Mouse (Mus musculus): ENCODE results near the gene Noc4l. TPM values are rescaled to one million over a fixed set of nuclear protein-coding genes. Genes with fewer than 3 reads are reported as not detected.

Gene Noc4l
- polyA plus RNA-seq, 1 experiment from 2014 or later: 58.3 TPM

GRCm38 (mm10) chr5:110635951-110636707, 17.1 kb downstream of the Noc4l start:
- Histone ChIP-seq H3K9me3 (no peaks in the 10 kb centered on the region), H3K36me3 (replicated peaks) (no peaks in the 10 kb centered on the region), H3K27ac (no peak overlapping the region), H3K4me2 (no peak overlapping the region), H3K27me3 (peaks cover 5% of the 10 kb centered on the region; the same call in 1 of the 2 replicates), H3K9ac (no peak overlapping the region), H3K4me1 (0 out of 2 replicates have a peak, but pooled peaks cover 2% of the 10 kb centered on the region), H3K4me3 (replicated peaks) (no peak overlapping the region)
- WGBS: 41% methylated on average over 6 of the region's 6 CpGs
- ATAC-seq (ENCODE audit: low FRiP score): peak; percentile 44

DNA sequence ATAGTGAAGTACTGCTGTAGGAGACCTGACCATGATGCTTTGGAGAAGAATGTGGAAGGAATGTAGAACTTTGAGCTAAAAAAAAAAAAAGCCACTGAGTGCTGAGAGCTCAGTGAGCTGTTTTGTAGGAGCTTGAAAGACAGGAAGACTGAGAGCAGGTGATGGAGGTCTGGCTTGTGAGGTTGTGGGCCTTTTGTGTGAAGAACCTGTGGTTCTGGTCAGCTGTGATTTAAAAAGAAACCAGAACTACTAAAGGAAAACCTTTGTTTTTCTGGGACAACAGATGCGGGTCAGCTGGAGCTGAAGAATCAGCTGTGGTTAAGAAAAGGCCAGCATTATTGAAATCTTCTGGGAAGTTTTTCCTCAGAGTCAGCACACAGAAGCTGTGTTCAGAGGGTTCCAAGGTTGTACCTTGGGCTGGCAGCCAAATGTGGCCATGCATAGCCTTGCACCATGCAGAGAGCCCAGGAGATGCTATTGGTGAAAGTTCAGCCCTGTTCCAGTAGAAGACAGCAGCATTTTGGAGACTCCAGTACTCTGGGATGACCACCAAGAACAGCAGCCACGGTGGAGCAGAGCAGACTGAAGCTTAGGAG, 23.6 kb downstream of the Noc4l start:
- Histone ChIP-seq H3K36me3 (replicated peaks) (no peaks in the 10 kb centered on the region), H3K9ac (no peak overlapping the region), H3K4me1 (0 out of 2 replicates have a peak, but pooled peaks cover 6% of the 10 kb centered on the region), H3K27me3 (peaks cover 14% of the 10 kb centered on the region; the same call in 1 of the 2 replicates), H3K4me2 (no peak overlapping the region), H3K27ac (no peak overlapping the region), H3K9me3 (no peaks in the 10 kb centered on the region), H3K4me3 (replicated peaks) (no peak overlapping the region)
- ATAC-seq (ENCODE audit: low FRiP score): no peak
- WGBS: 92% methylated on average over 2 of the region's 2 CpGs

DNA sequence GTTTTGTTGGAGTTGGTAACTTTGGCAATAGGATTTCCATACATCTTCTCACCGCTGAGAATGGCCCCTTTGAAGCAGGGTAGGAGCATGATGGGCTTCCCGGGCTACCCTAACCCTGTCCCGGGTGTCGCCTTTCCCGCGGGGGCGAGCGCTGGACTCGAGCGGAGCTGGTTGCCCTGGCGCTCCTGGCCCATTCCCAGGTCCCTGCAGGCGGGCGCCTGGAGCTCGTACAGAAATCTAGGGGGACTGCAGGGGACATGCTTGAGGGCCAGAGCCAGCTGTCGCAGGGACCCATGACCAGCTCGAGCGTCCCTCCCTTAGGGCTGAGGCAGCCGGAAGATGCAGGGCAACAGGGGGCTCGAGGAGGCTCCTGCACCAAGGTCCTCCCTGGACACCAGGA, 25.1 kb downstream of the Noc4l start:
- peaks cover 14% of the 10 kb centered on the region; the same call in 1 of the 2 replicates for H3K27me3 ChIP-seq
- WGBS: 27% methylated on average over 19 of the region's 19 CpGs
- H3K4me2 ChIP-seq: no peak overlapping the region
- no peak overlapping the region for H3K4me3 ChIP-seq (replicated peaks)
- no peak for ATAC-seq (ENCODE audit: low FRiP score)
- H3K4me1 ChIP-seq: 0 out of 2 replicates have a peak, but pooled peaks cover 6% of the 10 kb centered on the region
- H3K9me3 ChIP-seq: no peaks in the 10 kb centered on the region
- no peak overlapping the region for H3K9ac ChIP-seq
- no peak overlapping the region for H3K27ac ChIP-seq
- no peaks in the 10 kb centered on the region for H3K36me3 ChIP-seq (replicated peaks)

DNA sequence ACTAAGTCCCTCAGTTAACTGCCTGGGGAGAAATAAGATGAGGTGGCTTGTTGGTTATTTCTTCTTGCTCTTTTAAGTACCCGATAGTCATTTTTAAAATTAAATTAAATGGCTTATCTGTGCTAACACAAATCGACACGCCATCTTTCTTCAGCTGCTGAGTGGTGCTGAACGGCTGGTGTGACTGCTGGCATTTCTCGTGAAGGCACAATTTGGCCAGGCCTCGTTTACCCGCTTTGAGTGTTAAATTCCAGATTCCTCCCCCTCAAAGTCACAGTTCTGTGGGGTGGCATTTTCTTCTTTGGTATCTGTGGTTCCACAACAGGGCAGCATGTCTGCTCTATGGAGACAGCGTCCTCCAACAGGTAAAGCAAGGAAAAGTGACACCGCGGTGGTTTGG, 25.9 kb downstream of the Noc4l start:
- Histone ChIP-seq H3K4me2 (no peak overlapping the region), H3K36me3 (replicated peaks) (no peaks in the 10 kb centered on the region), H3K4me3 (replicated peaks) (no peak overlapping the region), H3K27ac (no peak overlapping the region), H3K27me3 (peaks cover 14% of the 10 kb centered on the region; the same call in 1 of the 2 replicates), H3K4me1 (0 out of 2 replicates have a peak, but pooled peaks cover 6% of the 10 kb centered on the region), H3K9me3 (no peaks in the 10 kb centered on the region), H3K9ac (no peak overlapping the region)
- no peak for ATAC-seq (ENCODE audit: low FRiP score)
- WGBS: 83% methylated on average over 10 of the region's 10 CpGs

- H3K4me3 ChIP-seq (replicated peaks): no peak overlapping the region
- H3K4me2 ChIP-seq: no peak overlapping the region
- H3K36me3 ChIP-seq (replicated peaks): no peaks in the 10 kb centered on the region
- H3K4me1 ChIP-seq: 0 out of 2 replicates have a peak, but pooled peaks cover 6% of the 10 kb centered on the region
- no peak overlapping the region for H3K27ac ChIP-seq
- 79% methylated on average over 2 of the region's 2 CpGs for WGBS
- no peak overlapping the region for H3K9ac ChIP-seq
- H3K9me3 ChIP-seq: no peaks in the 10 kb centered on the region
- H3K27me3 ChIP-seq: 0 out of 2 replicates have a peak, but pooled peaks cover 11% of the 10 kb centered on the region
- ATAC-seq (ENCODE audit: low FRiP score): no peak
Observed at GRCm38 (mm10) chr5:110624319-110624718, 28.9 kb downstream of the Noc4l start.

GRCm38 (mm10) chr5:110619226-110619625, 34.0 kb downstream of the Noc4l start:
- Histone ChIP-seq H3K9me3 (no peaks in the 10 kb centered on the region), H3K4me3 (replicated peaks) (no peak overlapping the region), H3K27me3 (0 out of 2 replicates have a peak, but pooled peaks cover 2% of the 10 kb centered on the region), H3K36me3 (replicated peaks) (no peaks in the 10 kb centered on the region), H3K27ac (no peak overlapping the region), H3K9ac (no peak overlapping the region), H3K4me2 (no peak overlapping the region), H3K4me1 (no peaks in the 10 kb centered on the region)
- 84% methylated on average over 6 of the region's 6 CpGs for WGBS
- ATAC-seq (ENCODE audit: low FRiP score): no peak

GRCm38 (mm10) chr5:110611435-110612158, 41.6 kb downstream of the Noc4l start:
- H3K9ac ChIP-seq: no peak overlapping the region
- H3K36me3 ChIP-seq (replicated peaks): no peaks in the 10 kb centered on the region
- H3K9me3 ChIP-seq: no peaks in the 10 kb centered on the region
- no peaks in the 10 kb centered on the region for H3K4me1 ChIP-seq
- ATAC-seq (ENCODE audit: low FRiP score): no peak
- H3K27ac ChIP-seq: no peak overlapping the region
- H3K4me3 ChIP-seq (replicated peaks): no peak overlapping the region
- WGBS: 81% methylated on average over 5 of the region's 5 CpGs
- no peak overlapping the region for H3K4me2 ChIP-seq
- peaks cover 29% of the 10 kb centered on the region for H3K27me3 ChIP-seq

- Histone ChIP-seq H3K4me3 (replicated peaks) (no peak overlapping the region), H3K9ac (no peak overlapping the region), H3K27me3 (peaks cover 37% of the 10 kb centered on the region), H3K27ac (no peak overlapping the region), H3K4me2 (no peak overlapping the region), H3K9me3 (no peaks in the 10 kb centered on the region), H3K4me1 (no peaks in the 10 kb centered on the region), H3K36me3 (replicated peaks) (no peaks in the 10 kb centered on the region)
- ATAC-seq (ENCODE audit: low FRiP score): no peak
- 82% methylated on average over 7 of the region's 7 CpGs for WGBS
Observed at GRCm38 (mm10) chr5:110610484-110610883, 42.7 kb downstream of the Noc4l start.

DNA sequence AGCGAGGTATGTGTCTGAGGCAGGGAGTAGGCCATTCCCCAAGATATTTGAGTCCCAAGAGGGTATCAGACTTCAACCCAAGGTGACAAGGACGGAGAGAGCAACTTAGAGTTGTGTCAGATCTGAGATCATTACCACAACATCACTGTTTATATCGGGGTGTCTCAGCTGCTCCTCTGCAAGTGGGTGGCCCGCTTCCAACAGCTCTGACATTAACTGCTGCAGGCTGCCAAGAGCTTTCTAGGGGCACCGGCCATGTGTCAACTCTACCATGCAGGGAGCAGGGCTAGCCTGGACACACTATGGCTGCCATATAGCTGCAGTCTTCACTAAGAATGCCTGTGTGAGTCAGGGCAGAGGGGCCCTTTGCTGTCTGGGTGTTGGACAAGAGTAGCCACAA, 43.3 kb downstream of the Noc4l start:
- no peaks in the 10 kb centered on the region for H3K9me3 ChIP-seq
- H3K4me1 ChIP-seq: no peaks in the 10 kb centered on the region
- no peak overlapping the region for H3K27ac ChIP-seq
- H3K9ac ChIP-seq: no peak overlapping the region
- no peaks in the 10 kb centered on the region for H3K36me3 ChIP-seq (replicated peaks)
- ATAC-seq (ENCODE audit: low FRiP score): no peak
- WGBS: 81% methylated on average over 5 of the region's 5 CpGs
- no peak overlapping the region for H3K4me2 ChIP-seq
- no peak overlapping the region for H3K4me3 ChIP-seq (replicated peaks)
- H3K27me3 ChIP-seq: peaks cover 37% of the 10 kb centered on the region

DNA sequence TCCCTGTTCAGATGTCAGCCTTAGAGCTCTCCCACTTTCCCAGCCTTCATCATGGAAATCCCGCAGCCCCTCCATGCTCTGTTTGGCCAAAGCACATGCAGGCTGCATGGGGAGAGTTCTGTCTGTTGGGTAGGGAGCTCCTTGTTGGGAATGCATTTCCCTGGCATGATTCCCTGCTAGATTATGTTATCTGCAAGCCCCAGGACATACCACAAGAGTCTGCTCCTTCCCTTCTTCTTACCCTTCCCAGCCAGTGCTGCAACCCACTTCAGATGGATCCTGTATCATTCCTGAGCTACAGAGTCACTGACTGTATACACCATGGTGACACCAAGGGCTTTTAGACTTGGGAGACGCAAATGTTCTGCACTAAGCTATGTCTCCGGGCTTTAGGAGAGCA, 43.8 kb downstream of the Noc4l start:
- Histone ChIP-seq H3K36me3 (replicated peaks) (no peaks in the 10 kb centered on the region), H3K4me2 (no peak overlapping the region), H3K9ac (no peak overlapping the region), H3K4me3 (replicated peaks) (no peak overlapping the region), H3K27me3 (peaks cover 37% of the 10 kb centered on the region), H3K9me3 (no peaks in the 10 kb centered on the region), H3K27ac (no peak overlapping the region), H3K4me1 (no peaks in the 10 kb centered on the region)
- 78% methylated on average over 3 of the region's 3 CpGs for WGBS
- no peak for ATAC-seq (ENCODE audit: low FRiP score)

DNA sequence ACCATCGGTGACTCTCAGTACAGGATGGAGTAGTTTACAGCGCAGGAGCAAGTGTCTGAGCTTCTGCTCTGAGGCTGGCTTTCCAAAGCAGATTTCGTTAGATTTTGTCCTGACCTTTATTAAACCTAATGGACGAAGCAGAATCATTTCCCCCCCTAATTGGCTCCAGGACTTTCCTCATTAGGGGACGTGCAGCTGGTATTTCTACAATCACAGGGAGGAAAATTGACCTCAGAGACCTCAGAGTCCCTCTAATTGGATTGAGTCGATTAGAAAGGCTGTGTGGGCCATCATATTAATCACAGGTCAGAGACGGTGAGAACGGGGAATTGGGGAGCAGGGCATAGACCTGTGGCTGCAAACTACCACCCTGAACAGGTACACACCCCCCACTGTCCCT, 44.3 kb downstream of the Noc4l start:
- H3K36me3 ChIP-seq (replicated peaks): no peaks in the 10 kb centered on the region
- no peaks in the 10 kb centered on the region for H3K4me1 ChIP-seq
- no peak overlapping the region for H3K27ac ChIP-seq
- no peaks in the 10 kb centered on the region for H3K9me3 ChIP-seq
- no peak overlapping the region for H3K4me3 ChIP-seq (replicated peaks)
- no peak overlapping the region for H3K4me2 ChIP-seq
- H3K9ac ChIP-seq: no peak overlapping the region
- WGBS: 15% methylated on average over 8 of the region's 8 CpGs
- ATAC-seq (ENCODE audit: low FRiP score): no peak
- peaks cover 37% of the 10 kb centered on the region for H3K27me3 ChIP-seq

DNA sequence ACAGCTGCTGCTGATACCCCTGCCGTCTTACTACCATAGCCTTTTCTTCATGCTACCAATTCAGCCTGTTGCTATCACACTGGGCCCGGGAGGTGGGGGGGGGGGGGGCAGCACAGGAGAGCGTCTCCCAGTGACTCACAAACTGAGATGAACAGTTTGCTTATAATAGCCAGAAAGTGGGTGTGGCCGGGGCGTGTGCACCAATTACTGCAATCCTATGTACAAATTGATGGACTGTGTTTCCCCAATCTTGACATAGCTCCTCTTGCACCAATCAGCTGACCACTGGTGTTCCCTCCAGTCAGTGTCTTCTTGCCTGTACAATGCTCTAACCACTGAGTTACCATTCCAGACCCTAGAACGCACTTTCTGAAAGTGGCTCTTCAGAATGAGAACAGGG, 44.9 kb downstream of the Noc4l start:
- H3K4me2 ChIP-seq: no peak overlapping the region
- 63% methylated on average over 6 of the region's 6 CpGs for WGBS
- H3K27me3 ChIP-seq: peaks cover 37% of the 10 kb centered on the region
- no peak overlapping the region for H3K4me3 ChIP-seq (replicated peaks)
- no peaks in the 10 kb centered on the region for H3K36me3 ChIP-seq (replicated peaks)
- H3K9ac ChIP-seq: no peak overlapping the region
- no peaks in the 10 kb centered on the region for H3K4me1 ChIP-seq
- H3K9me3 ChIP-seq: no peaks in the 10 kb centered on the region
- ATAC-seq (ENCODE audit: low FRiP score): no peak
- no peak overlapping the region for H3K27ac ChIP-seq

Measured in forebrain, embryonic 12.5 days (tissue).